Mouse (Mus musculus): ENCODE measurements around the gene Ifnl3.
"Not testable (repeated sequence)": the region's sequence is repeated elsewhere in the genome, so short reads cannot be mapped to it uniquely, and the experiment has no call there.

Ifnl3 gene

DNA sequence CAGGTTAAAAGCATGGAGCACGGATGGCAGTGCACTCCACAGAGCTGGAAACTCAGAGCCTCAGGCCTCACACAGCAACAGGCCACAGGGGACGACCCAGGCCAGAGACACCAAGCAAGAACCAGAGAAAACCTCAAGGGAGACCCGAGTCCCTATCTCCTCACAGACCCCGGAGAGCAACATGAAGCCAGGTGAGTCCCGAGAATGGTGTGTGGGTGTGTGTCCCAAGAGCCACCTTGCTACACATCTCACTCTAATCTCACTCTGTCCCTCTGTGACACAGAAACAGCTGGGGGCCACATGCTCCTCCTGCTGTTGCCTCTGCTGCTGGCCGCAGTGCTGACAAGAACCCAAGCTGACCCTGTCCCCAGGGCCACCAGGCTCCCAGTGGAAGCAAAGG is at the start of gene Ifnl3:
Gene Ifnl3 (plus strand): TSS at position 301 of the 400 bp plus-strand sequence.
- not testable (repeated sequence) for DNase-seq

DNA sequence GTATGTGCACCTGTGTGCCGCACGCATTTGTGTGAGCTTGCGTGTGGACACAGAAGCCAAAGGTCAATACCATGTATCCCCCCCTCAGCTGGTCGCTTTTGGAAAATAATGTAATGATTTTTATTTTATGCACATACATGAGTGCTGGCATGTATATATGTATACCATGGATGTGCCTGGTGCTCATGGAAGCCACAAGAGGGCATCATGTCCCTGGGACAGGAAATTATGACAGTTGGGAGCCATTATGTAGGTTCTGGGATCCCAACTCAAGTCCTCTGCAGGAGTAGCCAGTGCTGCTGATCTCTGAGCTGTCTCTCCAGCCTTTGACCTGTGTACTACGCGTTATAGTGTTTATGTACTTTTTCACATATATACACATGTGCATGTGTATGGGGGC is 46.4 kb upstream of the Ifnl3 start:
- DNase-seq, result no peak

DNA sequence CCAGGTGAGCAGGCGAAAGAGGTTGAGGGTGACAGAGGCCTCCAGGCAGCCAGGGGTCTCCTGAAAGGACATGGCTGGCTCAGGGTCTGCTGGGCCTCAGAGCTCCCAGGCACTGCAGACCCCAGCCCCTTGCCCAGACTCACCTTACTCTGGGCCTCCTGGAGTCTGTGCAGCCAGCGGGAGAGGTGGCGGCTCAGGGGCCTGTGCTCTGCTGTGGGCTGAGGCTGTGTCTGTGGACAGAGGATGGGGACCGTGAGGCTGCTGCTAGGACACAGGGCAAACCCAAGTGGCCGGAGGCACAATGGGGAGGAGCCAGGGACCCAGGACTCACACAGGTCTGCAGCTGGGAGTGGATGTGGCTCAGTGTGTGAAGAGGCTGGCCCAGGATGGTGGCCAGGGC is 45.3 kb upstream of the Ifnl3 start:
- DNase-seq, result no peak

DNA sequence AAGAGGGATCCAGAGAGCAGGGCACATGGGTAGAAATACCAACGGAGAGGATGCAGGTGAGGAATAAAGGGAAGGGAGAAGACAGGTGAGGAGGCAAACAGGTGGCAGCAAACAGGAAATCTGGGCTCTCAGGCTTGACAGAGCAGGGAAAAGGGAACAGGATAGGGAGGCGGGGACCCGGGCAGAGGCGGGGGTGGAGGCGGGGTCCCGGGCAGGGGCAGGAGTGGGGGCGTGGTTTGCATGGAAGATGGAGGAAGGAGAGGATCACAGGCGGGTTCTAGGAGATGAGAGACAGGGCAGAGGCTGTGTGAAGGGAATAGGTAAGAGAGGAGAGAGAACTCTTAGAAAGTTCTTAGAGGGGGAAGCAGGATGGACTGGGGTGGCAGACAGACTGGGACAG is 43.8 kb upstream of the Ifnl3 start:
- no peak for DNase-seq

DNA sequence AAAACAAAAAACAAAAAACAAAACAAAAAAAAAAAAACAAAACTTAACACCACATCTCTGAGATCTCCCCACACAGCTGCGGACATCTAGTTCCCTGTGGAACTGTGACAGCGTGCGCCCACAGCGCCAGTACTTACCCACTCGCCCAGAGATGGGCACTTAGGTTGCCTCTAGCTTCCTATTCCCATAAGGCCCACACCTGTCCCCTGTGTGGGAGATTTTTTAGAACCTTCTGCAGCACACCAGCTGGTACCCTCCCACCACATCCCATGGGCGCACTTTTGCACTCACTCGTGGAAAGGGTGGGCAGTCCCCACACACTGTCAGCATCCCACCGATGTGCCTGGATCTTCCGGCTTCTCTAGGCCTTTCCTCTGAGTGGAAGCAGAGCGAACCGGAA is 39.8 kb upstream of the Ifnl3 start:
- no peak for DNase-seq

DNA sequence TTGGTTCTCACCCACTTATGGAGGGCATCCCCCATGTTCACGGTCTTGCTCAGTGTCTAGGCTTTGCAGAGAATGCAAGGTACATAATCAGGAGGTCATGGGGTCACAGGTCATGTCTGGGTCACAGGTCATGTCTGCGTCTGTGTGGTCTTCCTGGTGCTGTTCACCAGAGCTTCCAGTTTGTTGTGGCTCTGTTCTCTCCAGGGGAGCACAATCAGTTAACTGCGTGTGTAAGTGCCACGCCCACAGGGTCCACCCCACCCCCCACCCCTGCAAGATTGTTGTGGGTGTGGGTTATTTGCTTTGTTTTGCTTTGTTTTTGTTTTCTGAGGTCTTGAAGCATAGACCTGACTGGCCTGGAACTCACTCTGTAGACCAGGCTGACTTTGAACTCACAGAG is 38.4 kb upstream of the Ifnl3 start:
- no peak for DNase-seq

DNA sequence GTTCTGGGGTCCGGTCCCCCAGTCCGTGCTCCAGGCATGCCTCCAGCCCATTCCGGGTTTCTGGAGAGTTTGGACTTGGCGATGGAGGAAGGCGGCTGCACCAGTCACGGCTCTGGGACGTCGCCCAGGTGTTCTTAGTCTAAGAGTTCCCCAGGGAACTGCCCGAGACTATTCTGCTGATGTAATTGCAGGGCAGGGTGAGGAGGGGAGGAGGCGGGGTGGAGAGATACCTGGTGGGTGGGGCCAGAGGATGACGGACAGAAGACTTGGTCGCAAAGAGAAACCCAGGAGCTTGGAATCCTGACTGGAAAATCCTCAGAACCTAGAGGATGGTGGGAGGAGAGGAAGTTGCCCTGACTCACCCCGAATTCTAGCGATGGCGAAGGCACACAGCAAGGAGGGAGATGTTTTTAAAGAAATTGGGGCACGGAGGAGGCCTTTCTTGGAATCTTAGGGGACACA is 34.6 kb upstream of the Ifnl3 start:
- no peak for DNase-seq

DNA sequence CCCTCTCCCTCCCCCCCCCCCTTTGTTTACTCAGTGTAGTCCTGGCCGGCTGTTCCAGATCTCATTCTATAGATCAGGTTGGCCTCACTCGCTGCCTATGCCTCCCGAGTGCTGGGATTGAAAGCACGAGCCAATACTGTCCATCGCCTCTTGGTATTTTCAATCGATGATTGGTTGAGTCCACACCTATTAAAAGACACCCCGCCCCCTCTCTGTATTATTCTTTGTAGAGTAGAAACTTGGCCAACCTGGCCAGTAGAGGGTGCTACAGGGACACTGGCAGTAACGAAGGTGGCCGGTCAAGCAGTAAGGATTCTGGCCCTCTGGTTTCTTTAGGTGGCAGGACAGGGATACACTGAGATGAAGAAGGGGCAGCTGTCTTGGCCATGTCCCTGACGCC is 32.2 kb upstream of the Ifnl3 start:
- peak; percentile 69 for DNase-seq

DNA sequence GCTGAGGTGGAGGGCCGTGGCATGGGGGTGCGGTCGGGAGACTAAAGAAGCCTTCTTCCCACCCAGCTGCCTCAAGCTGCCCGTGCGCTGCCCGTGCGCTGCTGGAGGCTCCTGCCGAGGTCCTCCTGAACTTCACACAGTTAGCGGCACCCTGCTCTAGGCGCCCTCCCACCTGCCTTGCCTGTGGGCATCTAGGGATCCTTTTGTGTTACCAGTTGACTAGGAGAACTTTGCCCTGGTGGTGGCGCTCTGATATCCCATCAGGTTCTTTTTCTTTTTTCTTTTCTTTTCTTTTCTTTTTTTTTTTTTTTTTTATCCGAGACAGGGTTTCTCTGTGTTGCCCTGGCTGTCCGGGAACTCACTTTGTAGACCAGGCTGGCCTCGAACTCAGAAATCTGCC is 31.7 kb upstream of the Ifnl3 start:
- no peak for DNase-seq

DNA sequence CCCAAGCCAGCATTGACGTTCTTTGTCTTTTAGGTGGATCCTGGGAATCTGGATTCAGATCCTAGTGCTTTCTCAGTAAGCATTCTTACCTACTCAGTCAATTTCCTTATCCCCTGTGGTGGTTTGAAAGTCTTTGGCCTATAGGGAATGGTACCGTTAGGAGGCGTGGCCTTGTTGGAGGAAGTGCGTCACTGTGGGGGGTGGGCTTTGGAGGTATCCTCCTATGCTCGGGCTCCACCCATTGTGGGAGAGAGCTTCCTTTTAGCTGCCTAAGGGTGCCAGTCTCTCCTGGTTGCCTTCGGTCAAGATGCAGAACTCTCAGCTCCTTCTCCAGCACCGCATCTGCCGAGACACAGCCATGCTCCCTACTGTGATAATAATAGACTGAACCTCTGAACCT is 30.3 kb upstream of the Ifnl3 start:
- DNase-seq, result no peak

DNA sequence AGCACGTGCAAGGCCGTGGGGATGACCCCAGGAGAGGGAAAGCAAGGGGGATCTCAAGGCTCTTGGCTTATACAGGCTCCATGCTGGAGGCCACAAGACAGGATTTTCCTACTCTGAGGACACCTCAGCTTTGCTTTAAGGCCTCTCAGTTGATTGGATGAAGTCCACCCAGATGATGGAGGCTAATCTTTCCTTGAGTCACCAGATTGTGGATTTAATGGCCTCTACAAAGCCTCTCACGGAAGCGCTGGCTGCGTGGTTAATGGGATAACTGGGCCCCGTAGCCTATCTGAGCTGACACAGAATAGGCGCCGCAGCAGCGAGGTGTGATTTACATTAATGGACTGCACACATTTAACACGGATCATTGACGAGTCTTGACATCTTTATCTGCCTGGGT is 27.2 kb upstream of the Ifnl3 start:
- DNase-seq, result no peak

DNA sequence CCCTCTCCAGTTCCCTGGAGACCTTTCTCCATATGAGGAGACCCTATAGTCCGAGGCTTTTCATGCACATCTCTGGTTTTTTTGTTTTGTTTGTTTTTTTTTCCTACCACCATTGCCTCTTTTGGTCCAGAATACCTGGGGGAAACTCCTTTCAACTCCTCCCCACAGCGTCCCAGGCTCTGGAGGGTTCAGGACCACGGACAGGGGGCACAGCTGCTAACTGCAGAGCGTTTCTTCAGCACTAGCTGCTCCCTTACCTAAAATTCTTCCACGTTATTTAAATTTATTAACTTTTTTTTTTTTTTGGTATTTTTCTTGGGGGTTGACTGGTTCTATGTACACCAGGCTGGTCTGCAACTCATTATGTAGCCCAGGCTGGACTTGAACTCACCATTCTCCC is 17.1 kb upstream of the Ifnl3 start:
- no peak for DNase-seq

DNA sequence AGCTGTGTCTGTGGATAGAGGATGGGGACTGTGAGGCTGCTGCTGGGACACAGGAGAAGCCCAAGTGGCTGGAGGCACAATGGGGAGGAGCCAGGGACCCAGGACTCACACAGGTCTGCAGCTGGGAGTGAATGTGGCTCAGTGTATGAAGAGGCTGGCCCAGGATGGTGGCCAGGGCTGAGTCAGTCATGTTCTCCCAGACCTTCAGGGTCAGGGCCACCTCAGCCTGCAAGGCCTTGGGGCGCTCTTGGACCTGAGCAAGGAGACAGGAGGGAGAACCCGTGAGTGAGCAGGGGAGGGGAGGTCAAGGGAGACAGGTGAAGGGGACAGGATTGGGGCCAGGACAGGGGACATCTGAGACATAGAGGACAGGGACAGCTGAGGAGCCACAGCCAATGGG is 13.5 kb upstream of the Ifnl3 start:
- DNase-seq, result not testable (repeated sequence)

DNA sequence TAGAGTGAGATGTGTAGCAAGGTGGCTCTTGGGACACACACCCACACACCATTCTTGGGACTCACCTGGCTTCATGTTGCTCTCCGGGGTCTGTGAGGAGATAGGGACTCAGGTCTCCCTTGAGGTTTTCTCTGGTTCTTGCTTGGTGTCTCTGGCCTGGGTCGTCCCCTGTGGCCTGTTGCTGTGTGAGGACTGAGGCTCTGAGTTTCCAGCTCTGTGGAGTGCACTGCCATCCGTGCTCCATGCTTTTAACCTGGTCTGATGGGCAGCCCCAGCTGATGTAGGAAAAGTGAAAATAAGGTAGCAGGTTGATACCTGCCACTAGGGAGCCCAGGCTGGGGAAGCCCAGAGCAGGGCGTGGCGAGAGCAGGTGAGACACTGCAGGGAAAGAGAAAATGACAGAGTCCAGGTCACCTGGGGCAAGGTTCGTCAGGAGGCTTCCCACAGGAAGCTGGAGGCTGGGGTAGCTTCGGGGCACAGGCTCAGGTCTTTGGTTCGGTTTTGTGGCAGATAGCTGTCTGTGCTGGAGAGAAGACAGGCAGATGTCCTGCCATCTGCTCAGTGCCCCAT is 12.1 kb upstream of the Ifnl3 start, which contains the start of gene Ifnl2:
Gene Ifnl2 (minus strand): TSS at position 51 of the 570 bp plus-strand sequence.
- DNase-seq, result not testable (repeated sequence)

DNA sequence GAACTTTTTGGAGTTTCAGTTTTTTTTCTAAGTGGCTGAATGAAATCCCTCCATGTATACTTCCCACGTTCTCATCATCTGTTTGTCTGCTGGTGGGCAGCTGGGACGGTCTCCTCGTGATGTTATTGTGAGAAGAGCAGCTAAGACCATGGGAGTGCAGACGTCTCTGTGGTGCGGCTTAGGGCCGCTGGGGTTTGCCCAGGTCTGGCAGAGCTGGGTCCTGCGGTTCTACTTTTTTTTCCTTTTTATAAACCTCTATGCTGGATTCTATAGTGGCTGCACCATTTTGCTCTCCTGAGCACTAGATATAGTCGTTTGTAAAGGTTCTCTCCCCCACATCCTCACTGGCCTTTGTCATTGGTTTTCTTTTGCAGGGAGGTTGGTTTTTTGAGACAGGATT is 11.2 kb upstream of the Ifnl3 start:
- DNase-seq, result no peak

DNA sequence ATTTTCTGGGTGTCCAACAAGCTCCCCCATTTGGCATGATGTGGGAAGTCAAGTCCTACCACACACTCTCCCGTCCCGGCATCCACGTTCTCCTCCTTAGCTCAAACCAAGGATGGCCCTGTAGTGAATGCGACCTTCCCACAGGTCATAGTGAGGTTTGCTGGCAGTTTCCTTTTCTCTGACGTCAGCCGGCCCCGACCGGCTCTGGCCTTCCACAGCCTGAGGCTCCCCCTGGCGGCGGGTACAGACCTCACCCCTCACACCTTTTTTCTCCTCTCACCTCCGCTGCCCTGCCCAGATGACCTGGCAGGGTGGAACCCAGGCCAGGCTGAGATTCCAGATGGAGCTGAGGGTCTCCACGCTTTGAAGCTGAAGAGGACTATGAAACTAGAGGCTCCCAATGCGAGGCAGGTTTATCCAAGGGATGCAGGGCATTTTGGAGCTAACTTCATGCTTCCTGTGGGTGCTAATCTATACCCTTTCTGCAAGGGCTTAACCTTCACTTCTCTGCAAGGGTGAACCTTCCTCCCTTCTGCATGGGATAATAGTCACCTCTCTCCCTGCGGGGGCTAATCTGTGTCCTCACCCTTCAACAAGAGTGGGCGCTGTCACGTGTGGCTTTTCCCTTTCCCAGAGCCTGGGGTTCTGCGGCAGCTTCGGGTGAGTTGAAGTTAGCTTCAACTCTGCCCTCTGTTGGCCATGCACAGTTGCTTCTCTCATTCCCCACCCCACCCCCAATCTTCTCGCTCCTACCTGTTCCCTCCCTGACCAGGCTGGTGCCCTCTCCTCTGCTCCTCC is 5.5 kb downstream of the Ifnl3 start:
- peak; percentile 58 for DNase-seq

DNA sequence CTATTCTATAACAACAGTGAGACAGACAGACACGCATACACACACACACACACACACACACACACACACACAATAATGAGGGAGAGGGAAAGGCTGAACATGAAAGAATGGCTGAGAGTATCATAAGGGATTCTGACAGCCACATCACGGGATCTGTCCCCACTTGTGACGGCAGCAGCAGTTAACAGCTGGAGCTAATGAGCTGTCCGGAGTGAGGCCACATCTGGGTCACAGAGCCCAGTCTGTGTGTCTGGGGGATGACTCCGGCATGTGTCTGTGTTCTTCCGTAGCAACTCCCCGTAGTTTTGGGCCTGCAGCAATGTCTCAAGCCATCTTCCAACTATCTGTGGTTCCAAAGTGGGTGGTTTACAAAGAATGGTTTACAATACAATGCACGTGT is 9.4 kb downstream of the Ifnl3 start:
- no peak for DNase-seq

DNA sequence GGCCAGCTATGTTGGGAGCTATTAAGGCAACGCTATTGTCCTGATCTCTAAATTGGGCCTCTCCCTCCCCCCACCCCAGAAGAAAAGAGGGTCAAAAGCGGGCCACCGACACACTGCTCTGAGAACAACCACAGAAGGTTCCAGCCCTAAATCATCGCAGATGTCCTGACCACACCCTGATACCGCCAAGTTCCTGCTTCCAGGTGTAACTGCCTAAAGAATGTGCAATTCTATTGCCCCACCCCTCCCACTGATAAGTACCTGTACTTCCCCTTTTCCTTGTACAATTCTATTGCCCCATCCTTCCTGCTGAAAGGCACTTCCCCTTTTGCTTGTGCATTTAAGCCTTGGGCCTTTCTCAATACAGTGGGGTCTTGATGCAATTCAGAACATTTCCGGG is 16.2 kb downstream of the Ifnl3 start:
- DNase-seq, result not testable (repeated sequence)

DNA sequence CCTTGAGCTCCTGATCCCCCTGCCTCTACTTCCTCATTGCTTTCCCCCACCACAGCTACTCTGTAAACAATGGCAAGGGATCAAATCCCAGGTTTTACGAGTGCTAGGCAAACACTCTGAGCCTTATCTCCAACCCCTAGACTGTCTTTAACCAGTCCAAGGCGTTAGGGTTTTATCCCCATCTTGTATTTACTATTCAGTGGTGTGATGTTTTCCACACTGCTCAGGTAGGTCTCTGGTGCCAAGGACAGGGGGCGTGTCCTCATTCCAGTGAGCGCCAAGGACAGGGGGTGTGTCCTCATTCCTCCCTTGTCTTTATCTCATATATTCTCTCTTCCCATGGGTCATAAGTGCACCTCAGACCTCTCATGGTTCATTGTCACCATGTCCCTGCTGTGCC is 17.9 kb downstream of the Ifnl3 start, which contains the start of gene Sycn:
Gene Sycn (plus strand): TSS at position 360 of the 400 bp plus-strand sequence.
- DNase-seq, result no peak

DNA sequence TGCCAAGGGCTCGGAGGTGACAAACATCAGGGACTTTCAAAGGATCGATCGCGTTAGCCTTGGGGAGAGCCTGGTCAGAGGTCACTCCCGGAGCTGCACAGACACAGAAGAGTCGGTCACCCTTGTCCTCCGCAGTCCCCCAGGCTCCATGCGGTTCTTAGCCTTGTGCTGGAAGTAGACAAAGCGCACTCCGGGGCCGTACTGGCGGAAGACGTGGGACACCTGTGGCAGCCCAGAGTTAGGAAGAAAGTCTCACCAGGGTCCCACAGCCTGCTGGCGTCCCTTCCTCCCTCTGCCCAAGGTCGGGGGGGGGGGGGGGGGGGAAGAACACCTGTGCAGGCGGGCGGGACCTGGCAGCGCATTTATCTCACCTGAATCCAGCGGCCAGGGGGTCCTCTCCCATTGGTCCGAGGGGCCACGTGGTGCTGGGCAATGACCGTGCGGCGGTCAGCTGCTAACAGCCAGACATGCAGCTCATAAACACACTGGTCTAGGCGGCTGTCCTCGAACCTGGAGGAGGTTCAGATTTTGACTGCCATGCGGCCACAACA is 21.5 kb downstream of the Ifnl3 start:
- no peak for DNase-seq

DNA sequence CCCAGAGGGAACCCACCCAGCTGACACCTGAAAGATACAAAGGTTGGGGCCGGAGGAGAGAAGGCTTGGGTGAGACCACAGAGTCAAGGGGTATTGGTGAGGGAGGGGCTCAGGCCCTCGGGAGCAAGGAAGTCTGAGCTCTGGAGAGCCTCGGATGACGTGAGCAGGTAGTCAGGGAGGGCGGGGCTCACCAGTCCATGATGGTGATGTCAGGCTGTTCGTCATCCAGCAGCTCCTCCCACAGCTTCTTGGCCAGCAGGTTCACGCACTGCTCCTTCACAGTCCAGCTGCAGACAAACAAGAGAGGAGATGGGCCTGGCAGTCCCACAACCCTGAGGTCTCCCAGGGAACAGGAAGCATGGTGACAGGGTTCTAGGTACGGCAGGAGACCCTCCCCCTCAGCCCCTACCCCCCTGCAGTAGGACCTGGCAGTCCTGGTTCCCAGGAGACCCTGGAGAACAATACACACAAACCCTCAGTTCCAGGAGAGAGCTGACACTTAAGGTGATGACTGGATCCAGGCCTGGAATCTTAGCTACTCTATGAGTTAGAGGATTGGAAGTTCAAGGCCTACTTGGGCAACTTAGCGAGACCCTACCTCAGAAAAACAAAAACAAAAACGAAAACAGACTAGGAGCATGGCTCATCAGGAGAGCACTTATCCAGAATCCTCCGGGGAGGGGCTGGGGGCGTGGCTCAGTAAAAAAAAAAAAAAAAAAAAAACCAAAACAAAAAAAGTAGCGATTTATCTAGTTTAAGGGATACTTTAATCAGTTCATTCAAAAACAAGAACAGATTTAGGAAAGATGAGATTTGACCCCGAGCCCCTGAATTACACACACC is 22.6 kb downstream of the Ifnl3 start:
- DNase-seq, result no peak

DNA sequence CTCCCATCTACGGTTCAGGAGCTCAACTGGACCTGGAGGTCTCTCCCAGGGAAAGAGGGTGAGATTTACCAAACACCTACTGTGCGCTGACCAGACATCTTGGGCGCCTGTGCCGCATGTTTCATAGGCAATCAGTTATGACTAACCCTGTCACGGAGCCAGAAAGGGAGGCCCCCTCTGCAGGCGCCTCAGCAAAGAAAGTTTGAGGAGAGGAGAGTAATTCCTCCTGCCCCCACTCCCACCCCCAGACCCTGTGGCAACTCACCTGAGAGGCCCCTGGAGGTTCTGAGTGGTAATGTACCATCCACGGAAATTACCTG is 23.2 kb downstream of the Ifnl3 start:
- DNase-seq, result no peak

DNA sequence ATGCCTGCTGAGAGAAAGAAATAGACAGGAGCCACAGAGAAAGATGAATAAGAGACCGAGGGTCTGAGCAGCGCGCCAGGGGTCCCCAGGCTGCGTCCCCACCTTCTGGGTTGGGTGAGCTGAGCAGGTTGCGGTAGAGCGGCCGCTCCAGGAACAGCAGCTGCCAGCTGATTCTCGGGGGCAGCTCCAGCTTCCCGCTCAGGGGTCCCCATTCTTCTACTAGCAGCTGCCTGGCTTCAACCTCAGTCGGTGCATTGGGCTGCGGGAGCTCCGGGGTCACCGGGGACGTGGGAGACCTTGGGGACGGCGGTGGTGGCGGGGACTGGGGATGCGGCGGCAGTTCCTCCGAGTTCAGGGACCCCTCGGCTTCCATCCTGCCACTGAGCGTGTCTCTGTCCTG is 24.0 kb downstream of the Ifnl3 start:
- DNase-seq, result no peak

DNA sequence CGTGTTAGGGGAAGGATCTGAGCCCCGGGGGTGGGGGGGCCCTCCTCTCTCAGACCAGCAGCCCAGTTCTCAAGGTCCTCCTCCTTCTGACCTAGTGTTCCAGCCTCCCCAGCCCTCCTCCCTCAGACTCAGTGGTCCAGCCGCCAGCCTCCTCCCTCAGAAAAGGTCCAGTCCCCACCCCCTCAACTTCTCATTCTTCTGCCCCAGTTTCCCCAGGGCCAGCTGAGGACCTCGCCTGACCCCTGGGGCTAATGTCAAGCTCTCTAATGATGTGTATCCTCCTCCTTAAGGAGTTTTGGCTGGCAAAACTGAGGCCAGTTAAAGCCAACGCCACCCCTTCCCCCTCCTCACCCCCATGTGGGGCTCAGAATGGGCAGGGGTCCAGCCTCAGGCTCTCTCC is 24.5 kb downstream of the Ifnl3 start, which contains the start of gene Nccrp1:
Gene Nccrp1 (minus strand): TSS at position 101 of the 400 bp plus-strand sequence.
- DNase-seq, result no peak

Measured in cerebellum, adult 11 months (tissue).